Mouse (Mus musculus): ENCODE results near the gene Gata5.

DNA sequence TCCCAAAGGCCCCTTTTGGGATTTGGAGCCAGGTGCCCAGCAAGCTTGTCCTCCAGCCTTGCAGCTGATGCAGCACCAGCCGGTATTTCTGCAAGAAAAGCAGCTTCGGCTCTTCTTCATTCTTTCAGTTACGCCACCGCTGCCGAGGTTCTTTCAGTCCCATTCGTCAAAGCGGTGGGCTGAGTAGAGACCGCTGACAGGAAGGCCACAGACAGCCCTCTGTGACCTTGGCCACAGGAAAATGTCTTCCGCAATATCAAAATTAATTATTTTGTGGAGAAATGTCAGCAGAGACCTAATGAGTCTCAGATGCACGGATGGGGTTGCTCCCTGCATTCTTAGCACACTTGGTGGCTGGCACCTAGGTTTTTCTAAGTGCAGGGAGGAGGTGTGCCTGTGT lies 38.8 kb upstream of the Gata5 start:
- TF ChIP-seq POLR2A (IDR thresholded peaks at IDR 0.05; ENCODE audit: low read depth, low read length) = no peak
- no peak for TF ChIP-seq CTCF (conservative IDR thresholded peaks at IDR 0.05; ENCODE audit: insufficient read depth, insufficient read length, low read depth, low read length)

Measured in kidney, adult 2 months (tissue).